Mouse (Mus musculus): Measurements from ENCODE around the gene Mcfd2. TPM values are rescaled to one million over a fixed set of nuclear protein-coding genes. Genes with fewer than 3 reads are reported as not detected.
"Not testable (repeated sequence)": the region's sequence is repeated elsewhere in the genome, so short reads cannot be mapped to it uniquely, and the experiment has no call there.

Mcfd2 gene
- total RNA-seq (2022) = 10 to 100 TPM; 55.7 to 68.0 (median 63.1) TPM

- DNase-seq (ENCODE audit: low spot score in 2 of 2) = peak; percentile 81 to 85
Observed at GRCm38 (mm10) chr17:87265792-87266186, at the start of gene Mcfd2. TSS of gene Mcfd2 (minus strand) at chr17:87265935.

GRCm38 (mm10) chr17:87315021-87315531 lies 49.3 kb upstream of the Mcfd2 start:
- peak; percentile 75 to 88 for DNase-seq (ENCODE audit: low spot score in 2 of 2)

GRCm38 (mm10) chr17:87314530-87314946 lies 48.8 kb upstream of the Mcfd2 start:
- DNase-seq (ENCODE audit: low spot score in 2 of 2) = no peak

- DNase-seq (ENCODE audit: low spot score in 2 of 2) = no peak
Observed at GRCm38 (mm10) chr17:87314121-87314520, 48.4 kb upstream of the Mcfd2 start.

GRCm38 (mm10) chr17:87312924-87313870 lies 47.5 kb upstream of the Mcfd2 start:
- DNase-seq (ENCODE audit: low spot score in 2 of 2) = no peak

- DNase-seq (ENCODE audit: low spot score in 2 of 2) = no peak
Observed at GRCm38 (mm10) chr17:87312351-87312750, 46.6 kb upstream of the Mcfd2 start.

GRCm38 (mm10) chr17:87310497-87310896 lies 44.8 kb upstream of the Mcfd2 start:
- no peak for DNase-seq (ENCODE audit: low spot score in 2 of 2)

GRCm38 (mm10) chr17:87309073-87309788 lies 43.5 kb upstream of the Mcfd2 start:
- DNase-seq (ENCODE audit: low spot score in 2 of 2) = no peak

GRCm38 (mm10) chr17:87306746-87307145 lies 41.0 kb upstream of the Mcfd2 start:
- no peak for DNase-seq (ENCODE audit: low spot score in 2 of 2)

- DNase-seq (ENCODE audit: low spot score in 2 of 2) = no peak
Observed at GRCm38 (mm10) chr17:87305065-87305464, 39.3 kb upstream of the Mcfd2 start.

- no peak for DNase-seq (ENCODE audit: low spot score in 2 of 2)
Observed at GRCm38 (mm10) chr17:87304151-87304894, 38.6 kb upstream of the Mcfd2 start.

- no peak for DNase-seq (ENCODE audit: low spot score in 2 of 2)
Observed at GRCm38 (mm10) chr17:87302014-87302794, 36.5 kb upstream of the Mcfd2 start.

- DNase-seq (ENCODE audit: low spot score in 2 of 2) = not testable (repeated sequence)
Observed at GRCm38 (mm10) chr17:87301607-87302006, 35.9 kb upstream of the Mcfd2 start.

- no peak for DNase-seq (ENCODE audit: low spot score in 2 of 2)
Observed at GRCm38 (mm10) chr17:87300340-87300739, 34.6 kb upstream of the Mcfd2 start.

GRCm38 (mm10) chr17:87298944-87299343 lies 33.2 kb upstream of the Mcfd2 start:
- DNase-seq (ENCODE audit: low spot score in 2 of 2) = no peak

GRCm38 (mm10) chr17:87296701-87297100 lies 31.0 kb upstream of the Mcfd2 start:
- not testable (repeated sequence) for DNase-seq (ENCODE audit: low spot score in 2 of 2)

GRCm38 (mm10) chr17:87295738-87296137 lies 30.0 kb upstream of the Mcfd2 start:
- no peak for DNase-seq (ENCODE audit: low spot score in 2 of 2)

GRCm38 (mm10) chr17:87293125-87293524 lies 27.4 kb upstream of the Mcfd2 start:
- no peak for DNase-seq (ENCODE audit: low spot score in 2 of 2)

- no peak for DNase-seq (ENCODE audit: low spot score in 2 of 2)
Observed at GRCm38 (mm10) chr17:87291782-87292181, 26.0 kb upstream of the Mcfd2 start.

GRCm38 (mm10) chr17:87291037-87291436 lies 25.3 kb upstream of the Mcfd2 start:
- DNase-seq (ENCODE audit: low spot score in 2 of 2) = no peak

- DNase-seq (ENCODE audit: low spot score in 2 of 2) = no peak
Observed at GRCm38 (mm10) chr17:87289367-87289766, 23.6 kb upstream of the Mcfd2 start.
